ENCODE assay signal across 19 mouse cellular contexts in genomic region chr6:121127726-121128125, GRCm38 (mm10). TPM values are rescaled to one million over a fixed set of nuclear protein-coding genes. Genes with fewer than 3 reads are reported as not detected.
DNase-seq lines count a peak whose midpoint lies in the region; ATAC-seq lines count a peak whose summit lies in the region.
"Had no signal": no experiment of that assay in that cellular context is flagged by ENCODE, and none has a peak within 500 bp of the region (broad histone marks: within the 10 kb centered on the region; RNA-seq: fewer than 3 reads in every experiment).

No protein-coding gene starts in this region.

- H3K4me1 ChIP-seq in heart, embryonic 11.5 days (ENCODE audit: control insufficient read depth, insufficient read depth, low read length), result peaks cover 19% of the 10 kb centered on the region
- H3K4me1 ChIP-seq in hindbrain, embryonic 14.5 days (replicated peaks; ENCODE audit: control insufficient read depth, insufficient read depth, low read length), result peaks cover 22% of the 10 kb centered on the region
- H3K4me1 ChIP-seq in hindbrain, embryonic 11.5 days (replicated peaks; ENCODE audit: control insufficient read depth, insufficient read depth, low read length), result no peaks in the 10 kb centered on the region
- peaks cover 18% of the 10 kb centered on the region for H3K4me1 ChIP-seq in hindbrain, embryonic 16.5 days (ENCODE audit: control insufficient read depth, insufficient read depth, low read depth, low read length)
- peaks cover 20% of the 10 kb centered on the region for H3K4me1 ChIP-seq in midbrain, embryonic 15.5 days
- H3K4me1 ChIP-seq in liver, embryonic 11.5 days (replicated peaks; ENCODE audit: control insufficient read depth, insufficient read depth, low read length), result peaks cover 8% of the 10 kb centered on the region

- peak overlapping the region; percentile 66 for H3K27ac ChIP-seq in heart, embryonic 11.5 days (ENCODE audit: low read depth, low read length)
- H3K27ac ChIP-seq in hindbrain, embryonic 14.5 days, result no peak overlapping the region
- no peak overlapping the region for H3K27ac ChIP-seq in hindbrain, embryonic 11.5 days (ENCODE audit: low read depth, low read length)
- H3K27ac ChIP-seq in hindbrain, embryonic 16.5 days (ENCODE audit: low read depth, low read length), result no peak overlapping the region
- no peak overlapping the region for H3K27ac ChIP-seq in midbrain, embryonic 15.5 days
- no peak overlapping the region for H3K27ac ChIP-seq in liver, embryonic 11.5 days (ENCODE audit: low read depth, low read length)
- H3K27ac ChIP-seq: embryonic facial prominence, embryonic 15.5 days; stomach, postnatal 0 days had no signal

- no peak for ATAC-seq in heart, embryonic 11.5 days (replicated peaks; ENCODE audit: insufficient number of reproducible peaks, low FRiP score, low TSS enrichment)
- ATAC-seq in hindbrain, embryonic 14.5 days (ENCODE audit: low FRiP score), result no peak
- no peak for ATAC-seq in hindbrain, embryonic 11.5 days (ENCODE audit: low FRiP score)
- no peak for ATAC-seq in hindbrain, embryonic 16.5 days
- ATAC-seq in midbrain, embryonic 15.5 days (replicated peaks), result no peak
- ATAC-seq in liver, embryonic 11.5 days (replicated peaks; ENCODE audit: low FRiP score), result no peak
- ATAC-seq: CD4-positive, CD25-positive, alpha-beta regulatory T cell, adult 4 months; forebrain, embryonic 16.5 days; intestine, embryonic 16.5 days had no signal

- H3K4me3 ChIP-seq in heart, embryonic 11.5 days (ENCODE audit: low read depth, low read length), result no peak overlapping the region
- H3K4me3 ChIP-seq in hindbrain, embryonic 14.5 days (replicated peaks; ENCODE audit: low read length), result no peak overlapping the region
- H3K4me3 ChIP-seq in hindbrain, embryonic 11.5 days (ENCODE audit: low read depth, low read length), result no peak overlapping the region
- H3K4me3 ChIP-seq in hindbrain, embryonic 16.5 days (ENCODE audit: low read length), result no peak overlapping the region
- no peak overlapping the region for H3K4me3 ChIP-seq in midbrain, embryonic 15.5 days
- H3K4me3 ChIP-seq in liver, embryonic 11.5 days (ENCODE audit: low read depth, low read length), result no peak overlapping the region
- H3K4me3 ChIP-seq: embryonic facial prominence, embryonic 15.5 days had no signal

- H3K27me3 ChIP-seq in heart, embryonic 11.5 days (ENCODE audit: control insufficient read depth, insufficient read depth, low read length), result peaks cover 14% of the 10 kb centered on the region; the same call in 1 of the 2 replicates
- H3K27me3 ChIP-seq in hindbrain, embryonic 14.5 days (ENCODE audit: control insufficient read depth, insufficient read depth, low read length), result no peaks in the 10 kb centered on the region
- H3K27me3 ChIP-seq in hindbrain, embryonic 11.5 days (ENCODE audit: control insufficient read depth, insufficient read depth, low read length), result peaks cover 3% of the 10 kb centered on the region
- no peaks in the 10 kb centered on the region for H3K27me3 ChIP-seq in hindbrain, embryonic 16.5 days (replicated peaks; ENCODE audit: control insufficient read depth, insufficient read depth, low read length)
- no peaks in the 10 kb centered on the region for H3K27me3 ChIP-seq in midbrain, embryonic 15.5 days (replicated peaks)
- peaks cover 27% of the 10 kb centered on the region for H3K27me3 ChIP-seq in liver, embryonic 11.5 days (replicated peaks; ENCODE audit: control insufficient read depth, insufficient read depth, low read length)

- 38% methylated on average over 3 of the region's 3 CpGs for WGBS in heart, embryonic 11.5 days (ENCODE audit: insufficient replicate concordance)
- 51% methylated on average over 3 of the region's 3 CpGs for WGBS in hindbrain, embryonic 14.5 days
- WGBS in hindbrain, embryonic 11.5 days, result 52% methylated on average over 3 of the region's 3 CpGs
- WGBS in hindbrain, embryonic 16.5 days, result 56% methylated on average over 3 of the region's 3 CpGs
- 47% methylated on average over 3 of the region's 3 CpGs for WGBS in midbrain, embryonic 15.5 days
- WGBS in liver, embryonic 11.5 days, result 62% methylated on average over 3 of the region's 3 CpGs

- intact Hi-C loops in heart, postnatal 10 days (cut with DNase I), result no loop called here

- H3K4me2 ChIP-seq in heart, embryonic 11.5 days, result no peak overlapping the region
- peak overlapping the region; percentile 60 for H3K4me2 ChIP-seq in hindbrain, embryonic 14.5 days (replicated peaks)
- no peak overlapping the region for H3K4me2 ChIP-seq in hindbrain, embryonic 11.5 days (replicated peaks; ENCODE audit: low read depth, low read length)
- H3K4me2 ChIP-seq in hindbrain, embryonic 16.5 days (ENCODE audit: low read length), result peak overlapping the region; percentile 73
- peak overlapping the region; percentile 56 for H3K4me2 ChIP-seq in midbrain, embryonic 15.5 days
- H3K4me2 ChIP-seq in liver, embryonic 11.5 days, result no peak overlapping the region
- H3K4me2 ChIP-seq: embryonic facial prominence, embryonic 15.5 days had no signal

- no peak overlapping the region for H3K9ac ChIP-seq in heart, embryonic 11.5 days (ENCODE audit: low read depth, low read length)
- H3K9ac ChIP-seq in hindbrain, embryonic 14.5 days, result peak overlapping the region; percentile 69; the same call in 1 of the 2 replicates
- no peak overlapping the region for H3K9ac ChIP-seq in hindbrain, embryonic 11.5 days (ENCODE audit: low read depth, low read length)
- no peak overlapping the region for H3K9ac ChIP-seq in hindbrain, embryonic 16.5 days (ENCODE audit: low read depth, low read length)
- H3K9ac ChIP-seq in midbrain, embryonic 15.5 days, result no peak overlapping the region
- no peak overlapping the region for H3K9ac ChIP-seq in liver, embryonic 11.5 days (ENCODE audit: low read depth, low read length)
- H3K9ac ChIP-seq: embryonic facial prominence, embryonic 15.5 days had no signal

- no peaks in the 10 kb centered on the region for H3K9me3 ChIP-seq in heart, embryonic 11.5 days (replicated peaks; ENCODE audit: control insufficient read depth, low read length)
- no peaks in the 10 kb centered on the region for H3K9me3 ChIP-seq in hindbrain, embryonic 14.5 days (ENCODE audit: control insufficient read depth, low read length)
- H3K9me3 ChIP-seq in hindbrain, embryonic 11.5 days (ENCODE audit: control insufficient read depth, low read length), result no peaks in the 10 kb centered on the region
- no peaks in the 10 kb centered on the region for H3K9me3 ChIP-seq in hindbrain, embryonic 16.5 days (ENCODE audit: control insufficient read depth, low read length)
- H3K9me3 ChIP-seq in midbrain, embryonic 15.5 days, result no peaks in the 10 kb centered on the region
- no peaks in the 10 kb centered on the region for H3K9me3 ChIP-seq in liver, embryonic 11.5 days (ENCODE audit: control insufficient read depth, low read length)
- H3K9me3 ChIP-seq: embryonic facial prominence, embryonic 15.5 days; G1E had no signal

- no peaks in the 10 kb centered on the region for H3K36me3 ChIP-seq in heart, embryonic 11.5 days (ENCODE audit: control insufficient read depth, insufficient read depth, low read length)
- H3K36me3 ChIP-seq in hindbrain, embryonic 14.5 days (replicated peaks; ENCODE audit: control insufficient read depth, insufficient read depth), result no peaks in the 10 kb centered on the region
- no peaks in the 10 kb centered on the region for H3K36me3 ChIP-seq in hindbrain, embryonic 11.5 days (ENCODE audit: control insufficient read depth, insufficient read depth, low read length)
- H3K36me3 ChIP-seq in hindbrain, embryonic 16.5 days (ENCODE audit: control insufficient read depth, insufficient read depth, low read length), result no peaks in the 10 kb centered on the region
- no peaks in the 10 kb centered on the region for H3K36me3 ChIP-seq in midbrain, embryonic 15.5 days (replicated peaks)
- H3K36me3 ChIP-seq in liver, embryonic 11.5 days (ENCODE audit: control insufficient read depth, insufficient read depth, low read length), result no peaks in the 10 kb centered on the region
- H3K36me3 ChIP-seq: embryonic facial prominence, embryonic 15.5 days; G1E had no signal

- no peak for DNase-seq in heart, postnatal 10 days
- no peak for DNase-seq in hindbrain, embryonic 14.5 days (ENCODE audit: low spot score)
- DNase-seq in hindbrain, embryonic 11.5 days (ENCODE audit: low spot score), result no peak
- no peak for DNase-seq in liver, embryonic 11.5 days (ENCODE audit: low spot score)
- DNase-seq: cerebellum, postnatal 14 days; embryo, embryonic 11 days; left cerebral cortex, postnatal 4 days; lung, adult 2 months; lung, postnatal 36 days; right cerebral cortex, postnatal 25 days had no signal

RNA-seq across cellular contexts. Expression of gene Mical3, which starts 3.1 kb away (rescaled TPM):
- 32.3 and 53.2 TPM in 2 replicates for polyA plus RNA-seq in heart, embryonic 11.5 days (2014; fragmentation: Nextera tagmentation; extraction: Ambion mirVana)
- total RNA-seq in heart, postnatal 10 days (2021), result 100 to 1,000 TPM; 137 to 148 TPM
- 44.6 and 49.4 TPM in 2 replicates for polyA plus RNA-seq in hindbrain, embryonic 14.5 days (2014; fragmentation: Nextera tagmentation; extraction: Ambion mirVana)
- 17.1 and 27.4 TPM in 2 replicates for polyA plus RNA-seq in hindbrain, embryonic 11.5 days (2014; fragmentation: Nextera tagmentation; extraction: Ambion mirVana)
- 31.4 and 32.9 TPM in 2 replicates for polyA plus RNA-seq in hindbrain, embryonic 16.5 days (2015; fragmentation: Nextera tagmentation; extraction: Ambion mirVana)
- polyA plus RNA-seq in midbrain, embryonic 15.5 days (2015; fragmentation: Nextera tagmentation; extraction: Ambion mirVana), result 43.1 and 50.0 TPM in 2 replicates
- polyA plus RNA-seq in liver, embryonic 11.5 days (2014; fragmentation: Nextera tagmentation; extraction: Ambion mirVana), result 16.6 and 20.2 TPM in 2 replicates

RNA-seq across cellular contexts. Expression of gene Pex26, which starts 55.7 kb away (rescaled TPM):
- 3.8 and 4.1 TPM in 2 replicates for polyA plus RNA-seq in heart, embryonic 11.5 days (2014; fragmentation: Nextera tagmentation; extraction: Ambion mirVana)
- total RNA-seq in heart, postnatal 10 days (2021), result 10 to 100 TPM in 1 of 2 experiments, 1 to 10 TPM in 1; 7.3 to 11.2 TPM
- polyA plus RNA-seq in hindbrain, embryonic 14.5 days (2014; fragmentation: Nextera tagmentation; extraction: Ambion mirVana), result 13.9 and 15.2 TPM in 2 replicates
- 5.7 and 6.4 TPM in 2 replicates for polyA plus RNA-seq in hindbrain, embryonic 11.5 days (2014; fragmentation: Nextera tagmentation; extraction: Ambion mirVana)
- 13.5 and 15.6 TPM in 2 replicates for polyA plus RNA-seq in hindbrain, embryonic 16.5 days (2015; fragmentation: Nextera tagmentation; extraction: Ambion mirVana)
- 19.9 and 20.4 TPM in 2 replicates for polyA plus RNA-seq in midbrain, embryonic 15.5 days (2015; fragmentation: Nextera tagmentation; extraction: Ambion mirVana)
- 6.0 and 6.3 TPM in 2 replicates for polyA plus RNA-seq in liver, embryonic 11.5 days (2014; fragmentation: Nextera tagmentation; extraction: Ambion mirVana)

Comparison
In these comparisons a context has a peak if more than half of its experiments do, and no peak if none do; other contexts are left out.
1. H3K4me2 ChIP-seq: peak in hindbrain, embryonic 14.5 days (single experiment), hindbrain, embryonic 16.5 days (single experiment) and midbrain, embryonic 15.5 days (single experiment); none in heart, embryonic 11.5 days (single experiment), hindbrain, embryonic 11.5 days (single experiment) and liver, embryonic 11.5 days (single experiment).